Mouse (Mus musculus): Measurements from ENCODE around the gene Ces1f. TPM values are rescaled to one million over a fixed set of nuclear protein-coding genes. Genes with fewer than 3 reads are reported as not detected.

The Ces1f gene
- polyA plus RNA-seq, 1 experiment = not detected

DNA sequence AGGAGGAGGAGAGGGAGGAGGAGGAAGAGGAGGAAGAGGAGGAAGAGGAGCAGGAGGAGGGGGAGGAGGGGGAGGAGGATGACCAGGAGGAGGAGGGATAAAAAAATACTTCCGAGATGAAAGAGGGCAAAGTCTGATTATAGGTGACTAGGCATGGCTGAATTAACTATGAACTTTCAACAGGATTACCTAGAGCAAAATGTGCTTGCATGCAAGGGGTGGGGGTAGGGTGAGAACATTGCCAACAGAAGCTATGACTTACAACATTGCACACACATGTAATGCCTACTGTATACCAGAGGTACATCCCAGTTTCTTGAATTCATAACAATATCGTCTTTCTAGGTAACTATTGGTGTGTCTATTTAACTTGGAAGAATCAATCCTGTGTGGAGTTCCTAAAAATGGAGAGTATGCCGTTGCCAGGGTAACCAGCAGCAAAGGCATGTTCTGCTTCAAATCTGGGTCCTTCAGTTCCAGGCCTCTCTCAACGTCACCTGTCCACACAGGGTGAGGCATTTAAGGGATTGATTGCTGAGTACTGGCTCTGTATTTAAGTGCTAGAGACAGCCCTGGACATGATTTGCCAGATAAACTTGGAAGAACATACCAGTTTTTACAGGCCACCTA, 1.3 kb downstream of the Ces1f start:
- no peak for TF ChIP-seq CEBPB (IDR thresholded peaks at IDR 0.05; ENCODE audit: low read depth)
- TF ChIP-seq USF1 (IDR thresholded peaks at IDR 0.05; ENCODE audit: low read depth) = no peak
- no peak for TF ChIP-seq MYOG (IDR thresholded peaks at IDR 0.05; ENCODE audit: control insufficient read depth, extremely low read depth, insufficient read length)
- TF ChIP-seq CTCF (IDR thresholded peaks at IDR 0.05; ENCODE audit: control insufficient read depth, insufficient read depth, insufficient read length) = no peak
- TF ChIP-seq FOSL1 (IDR thresholded peaks at IDR 0.05; ENCODE audit: insufficient read depth, low read length, poor library complexity, severe bottlenecking) = no peak
- no peak for TF ChIP-seq MYOD1 (IDR thresholded peaks at IDR 0.05; ENCODE audit: control insufficient read depth, insufficient read length, low read depth)
- TF ChIP-seq MAX (IDR thresholded peaks at IDR 0.05) = no peak
- no peak overlapping the region for H3K4me3 ChIP-seq (ENCODE audit: insufficient read depth, poor library complexity, severe bottlenecking)

DNA sequence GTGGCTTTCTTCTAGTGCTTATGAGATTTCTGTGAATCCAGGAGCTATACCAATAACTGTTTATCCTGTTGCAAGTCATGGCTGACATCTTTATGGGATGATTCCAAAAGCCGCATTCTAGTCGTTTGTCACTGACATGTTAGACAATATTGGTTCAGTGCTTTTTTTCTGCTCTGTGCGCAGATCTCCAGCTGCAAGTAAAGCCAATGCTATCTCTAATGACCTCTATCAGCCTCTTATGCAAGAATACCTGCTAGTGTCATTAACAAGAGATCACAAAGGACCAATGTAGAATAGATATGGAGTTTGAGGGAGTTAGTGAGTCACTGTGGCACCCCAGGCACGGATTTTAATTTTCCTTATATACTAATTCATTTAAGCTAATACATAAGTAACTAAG, 4.9 kb downstream of the Ces1f start:
- TF ChIP-seq USF1 (IDR thresholded peaks at IDR 0.05; ENCODE audit: low read depth) (no peak), MYOD1 (IDR thresholded peaks at IDR 0.05; ENCODE audit: control insufficient read depth, insufficient read length, low read depth) (no peak), CTCF (IDR thresholded peaks at IDR 0.05; ENCODE audit: control insufficient read depth, insufficient read depth, insufficient read length) (no peak), CEBPB (IDR thresholded peaks at IDR 0.05; ENCODE audit: low read depth) (no peak), MAX (IDR thresholded peaks at IDR 0.05) (no peak), FOSL1 (IDR thresholded peaks at IDR 0.05; ENCODE audit: insufficient read depth, low read length, poor library complexity, severe bottlenecking) (no peak), MYOG (IDR thresholded peaks at IDR 0.05; ENCODE audit: control insufficient read depth, extremely low read depth, insufficient read length) (no peak)
- Histone ChIP-seq H3K79me2 (ENCODE audit: control insufficient read depth, insufficient read depth) (no peaks in the 10 kb centered on the region), H3K36me3 (ENCODE audit: control insufficient read depth, insufficient read depth) (no peaks in the 10 kb centered on the region), H3K4me3 (ENCODE audit: insufficient read depth, poor library complexity, severe bottlenecking) (no peak overlapping the region), H3K79me3 (ENCODE audit: low read depth) (no peaks in the 10 kb centered on the region), H3ac (ENCODE audit: control insufficient read depth, insufficient read length, low read depth) (no peak overlapping the region), H3K27me3 (ENCODE audit: control insufficient read depth, insufficient read depth, insufficient read length) (no peaks in the 10 kb centered on the region)

More for the DNA sequence above, 1.3 kb downstream of the Ces1f start:
- Histone ChIP-seq H3K36me3 (ENCODE audit: control insufficient read depth, insufficient read depth) (no peaks in the 10 kb centered on the region), H3ac (ENCODE audit: control insufficient read depth, insufficient read length, low read depth) (no peak overlapping the region), H3K27me3 (ENCODE audit: control insufficient read depth, insufficient read depth, insufficient read length) (no peaks in the 10 kb centered on the region), H3K79me2 (ENCODE audit: control insufficient read depth, insufficient read depth) (no peaks in the 10 kb centered on the region), H3K79me3 (ENCODE audit: low read depth) (no peaks in the 10 kb centered on the region)

DNA sequence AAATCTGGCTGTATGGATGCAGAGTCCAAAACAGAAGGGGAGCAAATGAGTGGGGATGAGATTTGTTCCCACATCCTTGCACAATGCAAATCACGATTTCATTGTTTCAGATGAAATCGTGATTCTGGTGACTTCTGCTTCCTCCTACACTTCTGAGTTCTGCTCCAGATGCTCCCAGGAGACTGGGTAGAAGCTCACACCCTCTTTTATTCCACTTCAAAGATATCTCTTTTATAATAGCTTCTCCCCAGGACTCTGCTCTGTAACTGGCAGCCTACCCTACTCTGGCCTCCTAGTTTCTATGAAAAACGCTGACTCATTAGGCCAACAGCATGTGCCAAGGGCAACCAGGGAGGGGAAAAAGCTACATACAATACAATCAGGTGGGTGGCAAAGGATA, 6.2 kb downstream of the Ces1f start:
- Histone ChIP-seq H3K27me3 (ENCODE audit: control insufficient read depth, insufficient read depth, insufficient read length) (no peaks in the 10 kb centered on the region), H3K79me3 (ENCODE audit: low read depth) (no peaks in the 10 kb centered on the region), H3K36me3 (ENCODE audit: control insufficient read depth, insufficient read depth) (no peaks in the 10 kb centered on the region), H3ac (ENCODE audit: control insufficient read depth, insufficient read length, low read depth) (no peak overlapping the region), H3K4me3 (ENCODE audit: insufficient read depth, poor library complexity, severe bottlenecking) (no peak overlapping the region), H3K79me2 (ENCODE audit: control insufficient read depth, insufficient read depth) (no peaks in the 10 kb centered on the region)
- no peak for TF ChIP-seq CTCF (IDR thresholded peaks at IDR 0.05; ENCODE audit: control insufficient read depth, insufficient read depth, insufficient read length)
- TF ChIP-seq CEBPB (IDR thresholded peaks at IDR 0.05; ENCODE audit: low read depth) = no peak
- no peak for TF ChIP-seq FOSL1 (IDR thresholded peaks at IDR 0.05; ENCODE audit: insufficient read depth, low read length, poor library complexity, severe bottlenecking)
- TF ChIP-seq MAX (IDR thresholded peaks at IDR 0.05) = no peak
- TF ChIP-seq MYOG (IDR thresholded peaks at IDR 0.05; ENCODE audit: control insufficient read depth, extremely low read depth, insufficient read length) = no peak
- TF ChIP-seq USF1 (IDR thresholded peaks at IDR 0.05; ENCODE audit: low read depth) = no peak
- TF ChIP-seq MYOD1 (IDR thresholded peaks at IDR 0.05; ENCODE audit: control insufficient read depth, insufficient read length, low read depth) = no peak

DNA sequence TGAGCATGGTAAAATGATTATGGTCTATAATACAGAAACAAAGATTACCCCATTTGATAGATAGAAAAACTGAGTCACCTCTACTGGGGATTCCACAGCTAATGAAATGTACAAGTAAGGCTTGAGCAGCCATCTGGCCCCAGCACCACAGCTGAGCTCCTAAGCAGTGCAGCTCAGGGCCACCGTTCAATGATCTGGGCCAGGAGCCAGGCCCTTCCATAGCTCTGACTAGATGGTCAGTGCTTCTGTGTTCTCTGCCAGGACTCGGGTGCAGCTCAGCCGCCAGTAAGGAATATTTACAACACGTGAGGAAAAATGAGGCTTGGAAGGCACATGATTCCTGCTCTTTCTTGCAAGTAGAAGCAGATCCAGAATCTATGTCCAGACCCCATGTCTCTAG, 6.9 kb downstream of the Ces1f start:
- no peaks in the 10 kb centered on the region for H3K27me3 ChIP-seq (ENCODE audit: control insufficient read depth, insufficient read depth, insufficient read length)
- H3K36me3 ChIP-seq (ENCODE audit: control insufficient read depth, insufficient read depth) = no peaks in the 10 kb centered on the region
- H3K79me2 ChIP-seq (ENCODE audit: control insufficient read depth, insufficient read depth) = no peaks in the 10 kb centered on the region
- H3ac ChIP-seq (ENCODE audit: control insufficient read depth, insufficient read length, low read depth) = no peak overlapping the region
- no peak for TF ChIP-seq USF1 (IDR thresholded peaks at IDR 0.05; ENCODE audit: low read depth)
- no peak for TF ChIP-seq MAX (IDR thresholded peaks at IDR 0.05)
- TF ChIP-seq FOSL1 (IDR thresholded peaks at IDR 0.05; ENCODE audit: insufficient read depth, low read length, poor library complexity, severe bottlenecking) = no peak
- TF ChIP-seq MYOG (IDR thresholded peaks at IDR 0.05; ENCODE audit: control insufficient read depth, extremely low read depth, insufficient read length) = no peak
- TF ChIP-seq CEBPB (IDR thresholded peaks at IDR 0.05; ENCODE audit: low read depth) = no peak
- TF ChIP-seq MYOD1 (IDR thresholded peaks at IDR 0.05; ENCODE audit: control insufficient read depth, insufficient read length, low read depth) = no peak
- no peak for TF ChIP-seq CTCF (IDR thresholded peaks at IDR 0.05; ENCODE audit: control insufficient read depth, insufficient read depth, insufficient read length)
- H3K4me3 ChIP-seq (ENCODE audit: insufficient read depth, poor library complexity, severe bottlenecking) = no peak overlapping the region
- no peaks in the 10 kb centered on the region for H3K79me3 ChIP-seq (ENCODE audit: low read depth)

DNA sequence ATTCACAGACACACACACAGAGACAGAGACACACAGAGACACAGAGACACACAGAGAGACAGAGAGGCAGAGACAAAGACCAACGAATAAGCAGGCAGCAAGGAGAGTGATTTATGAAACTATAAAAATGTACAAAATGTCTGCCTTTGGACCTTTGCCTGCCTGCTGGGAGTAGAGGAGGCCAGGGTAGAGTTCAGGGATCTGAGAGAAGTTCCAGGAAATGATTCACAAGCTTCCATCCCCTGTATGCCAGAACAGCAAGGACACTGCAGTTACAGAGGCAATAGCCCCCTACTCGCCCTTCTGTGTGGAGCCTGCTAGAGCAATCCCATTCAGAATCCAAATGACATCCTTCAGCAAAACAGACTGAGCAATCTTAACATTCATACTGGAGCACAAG, 18.1 kb downstream of the Ces1f start:
- Histone ChIP-seq H3ac (ENCODE audit: control insufficient read depth, insufficient read length, low read depth) (no peak overlapping the region), H3K79me3 (ENCODE audit: low read depth) (no peaks in the 10 kb centered on the region), H3K27me3 (ENCODE audit: control insufficient read depth, insufficient read depth, insufficient read length) (no peaks in the 10 kb centered on the region), H3K36me3 (ENCODE audit: control insufficient read depth, insufficient read depth) (no peaks in the 10 kb centered on the region), H3K79me2 (ENCODE audit: control insufficient read depth, insufficient read depth) (no peaks in the 10 kb centered on the region), H3K4me3 (ENCODE audit: insufficient read depth, poor library complexity, severe bottlenecking) (no peak overlapping the region)
- no peak for TF ChIP-seq CTCF (IDR thresholded peaks at IDR 0.05; ENCODE audit: control insufficient read depth, insufficient read depth, insufficient read length)
- no peak for TF ChIP-seq FOSL1 (IDR thresholded peaks at IDR 0.05; ENCODE audit: insufficient read depth, low read length, poor library complexity, severe bottlenecking)
- no peak for TF ChIP-seq MYOG (IDR thresholded peaks at IDR 0.05; ENCODE audit: control insufficient read depth, extremely low read depth, insufficient read length)
